Mouse (Mus musculus): Measurements from ENCODE around the gene Suds3.

GRCm38 (mm10) chr5:117164923-117165322 lies 49.0 kb upstream of the Suds3 start:
- no peak for TF ChIP-seq CTCF (IDR thresholded peaks at IDR 0.05; ENCODE audit: low read depth, low read length)
- no peak for TF ChIP-seq POLR2AphosphoS5 (IDR thresholded peaks at IDR 0.05; ENCODE audit: insufficient replicate concordance, low read depth, low read length)
- no peak for TF ChIP-seq TAL1 (conservative IDR thresholded peaks at IDR 0.05; ENCODE audit: low read depth, low read length)
- TF ChIP-seq GATA1 (IDR thresholded peaks at IDR 0.05; ENCODE audit: borderline replicate concordance, low read length) = no peak
- TF ChIP-seq GATA2 (IDR thresholded peaks at IDR 0.05; ENCODE audit: borderline replicate concordance, low read depth, low read length) = no peak
